Mouse (Mus musculus) cerebellum, postnatal 25 days (tissue): ENCODE data around the gene Klra2.
A peak's percentile ranks its signal among the peaks of the same experiment; 100 is the strongest.
"Not testable (repeated sequence)": the region's sequence is repeated elsewhere in the genome, so short reads cannot be mapped to it uniquely, and the experiment has no call there.

ENCODE experiments used
- DNase-seq, 2 experiments: peaks; one replicate each; pipeline ENCODE4 v3.0.0; 2021; ENCODE audit warnings: mixed read lengths in 2 of 2

The Klra2 gene

DNA sequence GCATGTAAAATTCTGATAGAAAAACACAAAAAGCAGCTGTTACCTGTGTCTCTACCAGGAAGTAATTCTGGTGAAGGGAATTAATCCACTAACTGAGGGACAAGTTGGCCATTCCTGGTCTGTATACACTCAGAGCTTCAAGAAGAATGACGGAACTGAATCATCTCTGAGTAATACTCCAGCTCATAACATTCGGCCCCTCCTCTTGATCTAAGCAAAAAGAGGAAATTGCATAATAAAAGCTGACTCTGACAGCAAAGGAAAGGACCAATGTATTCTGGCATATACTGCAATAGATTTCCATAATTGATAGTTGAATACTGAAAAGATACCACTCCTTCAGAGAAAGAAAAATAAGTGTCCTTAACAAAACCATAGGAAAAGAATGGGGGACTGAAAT lies at the start of gene Klra2:
Gene Klra2, minus strand, starts transcription at position 157 of the 400 bp plus-strand sequence.
- no peak for DNase-seq

GRCm38 (mm10) chr6:131294435-131295112 lies 47.4 kb upstream of the Klra2 start:
- DNase-seq, result no peak

GRCm38 (mm10) chr6:131293916-131294315 lies 46.8 kb upstream of the Klra2 start:
- no peak for DNase-seq

DNA sequence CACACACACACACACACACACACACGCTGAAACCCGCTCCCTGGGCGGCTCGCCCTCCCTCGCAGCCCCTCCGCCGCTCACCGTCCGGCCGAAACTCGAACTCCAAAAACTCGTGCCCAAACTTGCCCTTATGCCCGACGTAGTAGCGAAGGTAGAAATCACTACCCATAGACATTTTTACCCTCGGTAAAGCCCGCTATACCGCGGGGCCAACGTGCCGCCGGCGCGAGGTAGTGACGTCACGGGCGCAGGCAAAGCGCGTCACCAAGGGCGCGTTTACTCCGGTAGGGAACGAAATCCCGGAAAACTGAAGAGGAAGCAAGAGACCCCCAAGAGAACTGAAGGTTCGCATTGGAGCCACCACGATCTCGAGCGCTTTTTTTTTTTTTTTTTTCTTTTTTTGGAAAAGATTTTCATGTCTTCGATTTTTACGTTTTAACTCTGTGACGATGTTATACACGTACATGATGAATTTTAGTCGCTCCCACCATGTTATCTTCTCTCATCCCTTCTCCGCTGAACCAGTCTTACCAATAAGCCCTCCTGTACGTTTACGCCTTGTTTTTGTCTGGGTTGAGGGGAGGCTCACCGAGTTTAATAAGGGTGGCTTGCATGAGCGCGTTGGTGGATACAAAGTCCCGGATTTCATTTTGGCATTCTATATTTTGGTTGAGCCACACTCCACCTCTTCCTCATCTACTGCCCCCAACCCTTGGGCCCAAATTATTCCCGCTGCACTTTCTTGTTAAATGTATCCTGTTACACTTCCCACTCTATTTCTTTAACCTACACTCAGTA lies 46.0 kb upstream of the Klra2 start, which contains the start of gene Magohb:
Gene Magohb, minus strand, starts transcription at position 254 of the 798 bp plus-strand sequence.
- DNase-seq, result peak; percentile 92 to 95

GRCm38 (mm10) chr6:131292276-131292990 lies 45.3 kb upstream of the Klra2 start:
- DNase-seq, result peak; percentile 6 to 57

GRCm38 (mm10) chr6:131290430-131290829 lies 43.3 kb upstream of the Klra2 start:
- peak; percentile 16 to 47 for DNase-seq

GRCm38 (mm10) chr6:131278160-131278559 lies 31.0 kb upstream of the Klra2 start:
- DNase-seq, result not testable (repeated sequence)

- DNase-seq, result no peak
These were observed 29.5 kb upstream of the Klra2 start for GRCm38 (mm10) chr6:131276659-131277058.

DNA sequence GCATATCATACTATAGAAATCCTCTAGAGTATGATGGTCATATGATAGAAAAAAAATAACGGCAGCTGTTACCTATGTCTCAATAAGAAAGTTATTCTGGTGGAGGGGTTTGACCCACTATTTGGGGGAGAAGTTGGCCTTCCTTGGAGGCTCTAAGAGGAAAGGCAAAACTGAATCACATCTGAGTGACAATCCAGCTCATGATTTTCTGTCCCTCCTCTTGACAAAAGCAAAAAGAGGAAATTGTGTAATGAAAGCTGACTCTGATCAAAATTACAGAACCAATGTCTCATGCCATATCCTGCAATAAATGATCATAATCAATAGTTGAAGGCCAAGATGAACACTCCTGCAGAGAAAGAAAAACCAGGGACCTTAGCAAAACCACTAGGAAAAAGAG lies 25.1 kb upstream of the Klra2 start:
- no peak for DNase-seq

- no peak for DNase-seq
These were observed 23.1 kb upstream of the Klra2 start for GRCm38 (mm10) chr6:131270312-131270711.

DNA sequence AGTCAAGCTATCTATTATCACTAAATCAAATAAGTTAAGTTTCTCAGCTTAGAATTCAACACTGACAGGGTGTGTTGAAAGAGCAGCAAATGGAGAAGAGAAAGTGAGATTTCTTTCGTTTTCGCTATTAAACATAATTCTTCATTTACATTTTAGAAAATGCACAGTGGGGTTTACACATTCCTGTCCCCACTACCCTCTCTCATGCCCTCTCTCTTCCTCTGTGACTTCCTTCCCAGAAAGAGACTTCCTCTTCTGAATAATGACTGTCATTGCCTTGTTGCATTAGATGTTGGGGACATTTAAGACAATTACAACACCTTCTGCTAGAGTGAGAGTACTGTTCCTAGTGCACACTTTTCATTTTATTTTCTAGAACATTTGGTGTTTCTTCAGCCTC lies 22.4 kb upstream of the Klra2 start:
- no peak for DNase-seq

GRCm38 (mm10) chr6:131264175-131264574 lies 17.0 kb upstream of the Klra2 start:
- no peak for DNase-seq

- no peak for DNase-seq
These were observed 15.6 kb upstream of the Klra2 start for GRCm38 (mm10) chr6:131262778-131263177.

DNA sequence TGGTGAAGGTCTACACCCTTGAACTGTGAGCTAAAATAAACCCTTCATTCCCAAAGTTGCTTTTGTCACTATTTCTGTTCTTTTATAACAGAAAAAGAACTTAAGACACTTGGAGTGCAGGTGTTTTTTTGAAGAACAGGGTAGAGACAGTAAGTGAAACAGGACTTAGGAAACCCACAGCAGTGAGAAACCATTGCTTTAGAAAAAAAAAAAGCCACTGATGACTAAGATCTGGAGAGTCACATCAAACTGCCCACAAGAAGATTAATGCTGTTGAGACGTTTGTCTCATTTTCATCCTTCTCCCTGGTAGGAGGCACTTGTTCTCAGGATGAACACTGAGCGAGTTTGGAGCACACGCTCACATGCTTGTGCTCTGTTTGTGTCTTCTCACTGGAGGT lies 14.8 kb upstream of the Klra2 start:
- DNase-seq, result no peak

DNA sequence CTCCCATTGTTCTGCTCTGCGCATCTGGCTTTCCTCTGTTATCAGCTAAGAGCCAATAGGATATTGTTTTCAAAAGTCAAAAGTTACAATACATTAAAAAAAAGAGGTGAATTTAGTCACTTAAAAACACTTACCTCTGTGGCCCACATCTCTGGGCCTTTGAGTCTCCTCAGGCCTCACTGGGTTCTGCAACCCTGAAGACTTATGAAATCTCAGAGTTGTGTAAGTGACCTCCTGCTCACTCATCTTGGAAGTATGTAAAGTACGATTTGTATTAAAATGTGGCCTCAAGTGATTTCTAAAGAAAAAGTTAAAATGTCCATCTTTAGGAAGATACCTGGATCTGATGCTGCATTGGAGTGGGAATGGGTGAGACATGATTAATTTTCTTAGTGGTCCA lies 2.1 kb downstream of the Klra2 start:
- DNase-seq, result no peak
